Mouse (Mus musculus): ENCODE measurements around the gene Nrxn2. TPM values are rescaled to one million over a fixed set of nuclear protein-coding genes. Genes with fewer than 3 reads are reported as not detected.
A peak's percentile ranks its signal among the peaks of the same experiment; 100 is the strongest.

Nrxn2 gene
- polyA plus RNA-seq, 2 experiments, result 2.6 to 3.6 TPM

DNA sequence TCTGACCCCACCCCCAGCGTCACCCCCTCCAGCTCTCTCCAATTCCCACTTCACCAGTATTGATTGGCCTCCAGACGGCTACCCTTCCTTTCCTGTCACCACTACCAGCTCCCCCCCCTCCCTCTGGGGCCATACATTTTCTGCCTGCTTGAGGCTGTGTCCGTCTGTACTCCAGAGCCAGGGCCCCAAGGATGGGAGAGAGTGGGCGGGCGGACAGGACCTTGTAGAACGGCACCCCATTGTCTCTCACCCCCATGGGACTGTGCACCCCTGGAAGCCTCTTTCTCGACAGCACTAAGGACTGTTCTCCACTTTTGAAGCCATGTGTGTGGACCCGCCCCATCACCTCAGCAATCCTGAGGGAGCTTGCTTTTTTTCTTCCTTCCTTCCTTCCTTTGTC, 77.2 kb downstream of the Nrxn2 start:
- Histone ChIP-seq H3K4me1 (ENCODE audit: control insufficient read depth, insufficient read depth, low read length) (peaks cover 3% of the 10 kb centered on the region; the same call in 1 of the 2 replicates), H3K4me2 (replicated peaks; ENCODE audit: low read depth, low read length, severe bottlenecking) (no peak overlapping the region), H3K36me3 (ENCODE audit: control insufficient read depth, insufficient read depth, low read length) (no peaks in the 10 kb centered on the region), H3K4me3 (replicated peaks; ENCODE audit: low read length) (no peak overlapping the region), H3K9me3 (ENCODE audit: control insufficient read depth, low read length) (no peaks in the 10 kb centered on the region), H3K27ac (replicated peaks; ENCODE audit: low read depth, low read length) (no peak overlapping the region), H3K9ac (ENCODE audit: low read depth, low read length, severe bottlenecking) (no peak overlapping the region), H3K27me3 (ENCODE audit: control insufficient read depth, insufficient read depth, low read length) (peaks cover 61% of the 10 kb centered on the region)
- 25% methylated on average over 8 of the region's 8 CpGs for WGBS
- TF ChIP-seq POLR2A (IDR thresholded peaks at IDR 0.05; ENCODE audit: borderline replicate concordance, extremely low read depth, insufficient read depth, insufficient read length), result no peak
- DNase-seq (ENCODE audit: low spot score) (no peak), ATAC-seq (ENCODE audit: low FRiP score, low read depth) (no peak)

DNA sequence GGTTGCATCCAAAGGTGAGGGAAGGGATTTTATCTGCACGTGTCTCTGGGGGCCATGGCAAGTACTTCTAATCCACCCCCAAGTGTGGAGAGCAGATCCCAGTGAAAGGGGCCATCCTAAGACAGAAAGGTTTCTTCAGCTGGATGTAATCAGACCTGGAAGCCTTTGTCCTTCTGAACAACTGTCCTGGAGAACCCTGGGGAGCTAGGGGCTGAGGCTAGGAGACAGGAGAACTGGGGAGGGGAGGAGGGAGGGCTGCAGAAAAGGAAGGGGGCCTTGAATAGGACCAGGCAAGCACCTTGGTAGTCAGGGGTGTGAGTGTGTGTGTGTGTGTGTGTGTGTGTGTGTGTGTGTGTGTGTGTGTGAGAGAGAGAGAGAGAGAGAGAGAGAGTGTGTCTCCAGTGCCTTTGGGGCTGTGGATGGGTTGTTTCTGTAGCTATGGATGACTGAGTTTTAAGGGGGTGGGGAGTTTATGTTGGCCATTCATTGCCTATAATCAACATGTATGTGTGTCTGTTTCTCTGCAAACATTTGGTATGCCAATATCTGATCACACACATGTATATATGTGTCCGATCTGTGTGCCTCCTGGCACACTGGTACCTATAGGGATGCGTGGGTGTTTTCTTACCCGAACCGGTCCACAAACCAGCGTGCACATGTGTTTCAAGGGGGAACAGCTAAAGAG, 78.1 kb downstream of the Nrxn2 start:
- no peak overlapping the region for H3K27ac ChIP-seq (replicated peaks; ENCODE audit: low read depth, low read length)
- no peak for TF ChIP-seq POLR2A (IDR thresholded peaks at IDR 0.05; ENCODE audit: borderline replicate concordance, extremely low read depth, insufficient read depth, insufficient read length)
- peaks cover 3% of the 10 kb centered on the region; the same call in 1 of the 2 replicates for H3K4me1 ChIP-seq (ENCODE audit: control insufficient read depth, insufficient read depth, low read length)
- 14% methylated on average over 6 of the region's 6 CpGs for WGBS
- H3K9ac ChIP-seq (ENCODE audit: low read depth, low read length, severe bottlenecking), result no peak overlapping the region
- H3K4me2 ChIP-seq (replicated peaks; ENCODE audit: low read depth, low read length, severe bottlenecking), result peak overlapping the region; percentile 88; the same call in 1 of the 2 replicates
- H3K27me3 ChIP-seq (ENCODE audit: control insufficient read depth, insufficient read depth, low read length), result peaks cover 68% of the 10 kb centered on the region
- no peaks in the 10 kb centered on the region for H3K9me3 ChIP-seq (ENCODE audit: control insufficient read depth, low read length)
- DNase-seq (ENCODE audit: low spot score), result no peak
- no peak for ATAC-seq (ENCODE audit: low FRiP score, low read depth)
- H3K36me3 ChIP-seq (ENCODE audit: control insufficient read depth, insufficient read depth, low read length), result no peaks in the 10 kb centered on the region
- H3K4me3 ChIP-seq (replicated peaks; ENCODE audit: low read length), result 0 out of 2 replicates have a peak overlapping the region, but pooled peaks have one; percentile 49

DNA sequence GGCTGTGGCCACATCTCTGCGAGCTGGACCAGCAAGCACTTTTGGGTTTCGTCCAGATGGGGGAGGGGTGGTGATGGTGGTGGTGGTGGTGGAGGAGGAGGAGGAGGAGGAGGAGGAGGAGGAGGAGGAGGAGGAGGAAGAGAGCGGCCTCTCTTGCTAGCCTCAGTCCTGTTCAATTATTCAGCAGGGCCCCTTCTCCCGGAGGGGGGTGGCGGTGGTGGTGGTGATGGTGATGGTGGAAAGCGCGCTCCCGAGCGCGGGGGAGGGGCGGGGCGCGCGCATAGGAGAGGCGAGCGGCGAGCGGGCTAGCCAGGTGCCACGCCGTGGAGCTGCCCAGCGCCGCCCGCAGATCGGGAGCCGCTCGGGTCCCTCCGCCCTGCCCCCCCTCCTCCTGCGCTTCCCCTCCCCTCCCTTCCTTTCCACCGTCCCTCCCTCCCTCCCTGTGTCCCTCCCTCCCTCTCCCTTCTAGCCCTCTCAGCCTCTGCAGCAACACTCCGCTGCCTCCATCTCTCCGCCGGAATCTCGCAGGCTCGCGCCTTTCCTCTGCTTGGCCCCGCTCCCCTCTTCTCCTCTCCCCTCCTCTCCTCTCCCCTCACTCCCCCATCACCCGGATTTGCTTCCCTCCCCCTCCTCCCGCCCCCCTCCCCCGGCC, 78.7 kb downstream of the Nrxn2 start:
- Histone ChIP-seq H3K36me3 (ENCODE audit: control insufficient read depth, insufficient read depth, low read length) (no peaks in the 10 kb centered on the region), H3K4me3 (replicated peaks; ENCODE audit: low read length) (peak overlapping the region; percentile 49), H3K27ac (replicated peaks; ENCODE audit: low read depth, low read length) (no peak overlapping the region), H3K27me3 (ENCODE audit: control insufficient read depth, insufficient read depth, low read length) (peaks cover 75% of the 10 kb centered on the region), H3K4me2 (replicated peaks; ENCODE audit: low read depth, low read length, severe bottlenecking) (peak overlapping the region; percentile 88), H3K9me3 (ENCODE audit: control insufficient read depth, low read length) (no peaks in the 10 kb centered on the region), H3K9ac (ENCODE audit: low read depth, low read length, severe bottlenecking) (peak overlapping the region; percentile 52), H3K4me1 (ENCODE audit: control insufficient read depth, insufficient read depth, low read length) (peaks cover 9% of the 10 kb centered on the region)
- DNase-seq (ENCODE audit: low spot score), result no peak
- 0% methylated on average over 13 of the region's 39 CpGs for WGBS
- TF ChIP-seq POLR2A (IDR thresholded peaks at IDR 0.05; ENCODE audit: borderline replicate concordance, extremely low read depth, insufficient read depth, insufficient read length), result no peak
- ATAC-seq (ENCODE audit: low FRiP score, low read depth), result 0 out of 2 replicates have a peak, but pooled peaks have one; percentile 27

DNA sequence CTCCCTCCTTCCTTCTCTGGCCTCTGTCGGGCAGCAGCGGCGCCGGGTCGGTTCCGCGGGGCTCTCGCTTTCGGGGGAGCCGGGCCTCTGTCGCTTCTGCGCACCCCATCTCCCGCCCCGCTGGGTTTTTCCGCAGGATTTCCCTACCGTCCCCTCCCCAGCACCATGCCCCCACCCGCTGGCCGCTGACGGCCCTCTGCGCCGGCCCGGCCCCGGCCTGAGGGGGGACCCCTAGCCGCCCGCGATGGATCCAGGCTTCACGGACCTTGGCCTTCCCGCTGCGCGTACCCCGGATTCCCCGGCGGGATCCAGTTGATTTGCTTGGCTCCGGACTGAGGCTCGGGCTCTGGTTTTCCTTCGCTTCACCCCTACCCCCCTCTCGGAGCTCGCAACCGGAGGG, 79.3 kb downstream of the Nrxn2 start:
- Histone ChIP-seq H3K27ac (replicated peaks; ENCODE audit: low read depth, low read length) (no peak overlapping the region), H3K36me3 (ENCODE audit: control insufficient read depth, insufficient read depth, low read length) (no peaks in the 10 kb centered on the region), H3K27me3 (ENCODE audit: control insufficient read depth, insufficient read depth, low read length) (peaks cover 78% of the 10 kb centered on the region), H3K4me2 (replicated peaks; ENCODE audit: low read depth, low read length, severe bottlenecking) (peak overlapping the region; percentile 88), H3K4me3 (replicated peaks; ENCODE audit: low read length) (peak overlapping the region; percentile 49), H3K4me1 (ENCODE audit: control insufficient read depth, insufficient read depth, low read length) (peaks cover 10% of the 10 kb centered on the region), H3K9me3 (ENCODE audit: control insufficient read depth, low read length) (no peaks in the 10 kb centered on the region), H3K9ac (ENCODE audit: low read depth, low read length, severe bottlenecking) (peak overlapping the region; percentile 52)
- no peak for TF ChIP-seq POLR2A (IDR thresholded peaks at IDR 0.05; ENCODE audit: borderline replicate concordance, extremely low read depth, insufficient read depth, insufficient read length)
- 0% methylated on average over 39 of the region's 39 CpGs for WGBS
- ATAC-seq (ENCODE audit: low FRiP score, low read depth) (0 out of 2 replicates have a peak, but pooled peaks have one; percentile 13), DNase-seq (ENCODE audit: low spot score) (no peak)

GRCm38 (mm10) chr19:6498350-6499131, 80.0 kb downstream of the Nrxn2 start:
- peaks cover 78% of the 10 kb centered on the region for H3K27me3 ChIP-seq (ENCODE audit: control insufficient read depth, insufficient read depth, low read length)
- peak overlapping the region; percentile 88 for H3K4me2 ChIP-seq (replicated peaks; ENCODE audit: low read depth, low read length, severe bottlenecking)
- no peaks in the 10 kb centered on the region for H3K9me3 ChIP-seq (ENCODE audit: control insufficient read depth, low read length)
- H3K4me1 ChIP-seq (ENCODE audit: control insufficient read depth, insufficient read depth, low read length), result peaks cover 10% of the 10 kb centered on the region
- no peak for TF ChIP-seq POLR2A (IDR thresholded peaks at IDR 0.05; ENCODE audit: borderline replicate concordance, extremely low read depth, insufficient read depth, insufficient read length)
- no peak overlapping the region for H3K27ac ChIP-seq (replicated peaks; ENCODE audit: low read depth, low read length)
- WGBS, result 12% methylated on average over 17 of the region's 38 CpGs
- ATAC-seq (ENCODE audit: low FRiP score, low read depth) (no peak), DNase-seq (ENCODE audit: low spot score) (no peak)
- peak overlapping the region; percentile 49 for H3K4me3 ChIP-seq (replicated peaks; ENCODE audit: low read length)
- peak overlapping the region; percentile 52; the same call in 1 of the 2 replicates for H3K9ac ChIP-seq (ENCODE audit: low read depth, low read length, severe bottlenecking)
- no peaks in the 10 kb centered on the region for H3K36me3 ChIP-seq (ENCODE audit: control insufficient read depth, insufficient read depth, low read length)

Measured in limb, embryonic 14.5 days (tissue).